Mouse (Mus musculus): ENCODE results near the gene C8b. TPM values are rescaled to one million over a fixed set of nuclear protein-coding genes. Genes with fewer than 3 reads are reported as not detected.

Gene C8b
- polyA plus RNA-seq, 1 experiment, result not detected

DNA sequence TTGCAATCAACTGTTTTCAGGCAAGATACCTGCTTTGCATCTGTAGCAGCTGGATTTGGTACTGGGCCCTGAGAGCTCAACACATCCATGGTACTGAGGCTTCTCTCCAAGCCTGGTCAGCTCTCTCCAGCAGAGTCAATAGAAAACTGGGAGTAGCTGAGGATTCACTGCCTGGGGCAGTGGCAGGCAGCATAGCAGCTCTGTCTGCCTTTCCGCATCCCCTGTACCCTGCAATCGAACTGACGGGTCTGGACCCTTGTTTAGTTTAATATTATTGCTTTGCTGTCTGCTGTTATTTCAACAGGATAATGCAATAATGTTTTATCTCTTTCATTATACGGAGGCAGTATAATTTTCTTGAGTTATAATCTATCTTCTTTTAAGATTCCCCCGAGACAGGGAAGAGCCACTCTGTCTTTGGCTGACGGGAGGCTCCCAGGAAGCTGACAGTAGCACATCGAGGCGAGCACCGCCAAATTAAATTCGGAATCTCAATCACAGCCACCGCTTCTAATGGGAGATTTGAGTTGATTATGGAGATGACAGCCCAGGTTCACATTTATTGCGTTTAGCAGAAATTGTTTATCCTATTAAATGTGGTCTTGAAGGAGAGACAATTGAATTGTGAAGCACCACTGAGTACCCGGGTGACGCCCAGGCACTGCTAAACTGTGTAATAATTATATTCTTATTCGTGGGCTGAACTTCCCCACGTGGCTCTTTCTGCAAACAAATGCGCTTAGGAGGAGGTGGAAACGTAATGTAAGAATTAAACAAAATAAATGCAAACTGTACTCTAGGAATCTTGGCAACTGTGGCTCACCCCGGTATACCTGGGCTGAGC is 39.5 kb downstream of the C8b start:
- no peaks in the 10 kb centered on the region for H3K4me1 ChIP-seq (ENCODE audit: control insufficient read depth, insufficient read depth, low read length)
- 78% methylated on average over 19 of the region's 19 CpGs for WGBS
- H3K27ac ChIP-seq (ENCODE audit: insufficient read depth, low read depth, low read length), result no peak overlapping the region
- H3K27me3 ChIP-seq (replicated peaks; ENCODE audit: control insufficient read depth, insufficient read depth, low read length), result no peaks in the 10 kb centered on the region
- no peaks in the 10 kb centered on the region for H3K36me3 ChIP-seq (ENCODE audit: control insufficient read depth, insufficient read depth, low read length)
- DNase-seq, result no peak
- H3K4me3 ChIP-seq (ENCODE audit: insufficient read depth, low read depth, low read length), result no peak overlapping the region
- TF ChIP-seq CTCF (conservative IDR thresholded peaks at IDR 0.05; ENCODE audit: insufficient read depth, insufficient read length, low read depth, low read length) (no peak), POLR2A (IDR thresholded peaks at IDR 0.05; ENCODE audit: low read depth, low read length) (no peak)

DNA sequence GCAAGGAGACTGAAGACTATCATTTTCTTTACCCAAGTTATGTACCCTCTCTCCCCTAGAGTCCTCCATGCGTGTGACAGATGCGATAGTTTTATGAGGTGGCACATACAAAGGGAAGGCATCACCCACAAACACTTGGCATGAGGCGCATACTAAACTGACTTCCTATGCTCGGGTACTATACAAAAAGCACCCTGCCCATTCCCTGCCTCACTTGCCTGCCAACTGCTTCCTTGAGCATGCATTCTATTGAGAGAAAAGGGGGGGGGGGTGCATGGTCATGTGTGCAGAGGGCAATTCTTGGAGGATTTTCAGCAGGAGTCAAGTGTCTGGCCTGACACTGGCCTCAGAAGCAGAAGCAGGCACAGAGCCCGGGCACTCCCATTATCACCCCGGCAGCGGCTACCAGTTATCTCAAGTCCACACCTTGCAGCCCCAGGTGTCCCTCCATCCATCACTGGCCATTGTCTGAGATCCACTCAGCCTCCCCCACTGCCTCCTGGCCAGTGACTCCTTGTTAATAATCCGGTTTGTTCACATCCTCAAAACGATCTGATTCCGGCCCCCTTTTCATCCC is 44.7 kb downstream of the C8b start:
- no peak overlapping the region for H3K27ac ChIP-seq (ENCODE audit: insufficient read depth, low read depth, low read length)
- TF ChIP-seq CTCF (conservative IDR thresholded peaks at IDR 0.05; ENCODE audit: insufficient read depth, insufficient read length, low read depth, low read length) (no peak), POLR2A (IDR thresholded peaks at IDR 0.05; ENCODE audit: low read depth, low read length) (no peak)
- no peak for DNase-seq
- no peaks in the 10 kb centered on the region for H3K4me1 ChIP-seq (ENCODE audit: control insufficient read depth, insufficient read depth, low read length)
- no peaks in the 10 kb centered on the region for H3K27me3 ChIP-seq (replicated peaks; ENCODE audit: control insufficient read depth, insufficient read depth, low read length)
- no peaks in the 10 kb centered on the region for H3K36me3 ChIP-seq (ENCODE audit: control insufficient read depth, insufficient read depth, low read length)
- WGBS, result 65% methylated on average over 10 of the region's 10 CpGs
- no peak overlapping the region for H3K4me3 ChIP-seq (ENCODE audit: insufficient read depth, low read depth, low read length)

DNA sequence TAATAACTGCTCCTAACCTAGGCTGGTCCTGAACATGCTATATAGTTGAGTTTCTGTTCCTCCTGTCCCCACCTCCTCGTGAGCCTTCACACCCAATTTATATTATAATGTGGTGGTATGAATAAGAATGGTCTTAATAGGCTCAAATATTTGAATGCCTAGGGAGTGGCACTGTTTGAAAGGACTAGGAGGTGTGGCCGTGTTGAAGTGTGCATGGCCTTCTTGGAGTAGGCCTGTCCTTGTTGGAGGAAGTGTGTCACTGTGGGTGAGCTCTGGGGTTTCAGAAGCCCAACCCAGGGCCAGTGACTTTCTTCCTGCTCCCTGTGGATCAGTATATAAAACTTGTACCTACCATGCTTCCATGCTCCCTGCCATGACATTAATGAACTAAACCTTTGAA is 47.5 kb downstream of the C8b start:
- no peaks in the 10 kb centered on the region for H3K36me3 ChIP-seq (ENCODE audit: control insufficient read depth, insufficient read depth, low read length)
- H3K27ac ChIP-seq (ENCODE audit: insufficient read depth, low read depth, low read length), result no peak overlapping the region
- 84% methylated on average over 2 of the region's 2 CpGs for WGBS
- TF ChIP-seq CTCF (conservative IDR thresholded peaks at IDR 0.05; ENCODE audit: insufficient read depth, insufficient read length, low read depth, low read length) (no peak), POLR2A (IDR thresholded peaks at IDR 0.05; ENCODE audit: low read depth, low read length) (no peak)
- no peak overlapping the region for H3K4me3 ChIP-seq (ENCODE audit: insufficient read depth, low read depth, low read length)
- H3K4me1 ChIP-seq (ENCODE audit: control insufficient read depth, insufficient read depth, low read length), result no peaks in the 10 kb centered on the region
- H3K27me3 ChIP-seq (replicated peaks; ENCODE audit: control insufficient read depth, insufficient read depth, low read length), result no peaks in the 10 kb centered on the region
- DNase-seq, result no peak

DNA sequence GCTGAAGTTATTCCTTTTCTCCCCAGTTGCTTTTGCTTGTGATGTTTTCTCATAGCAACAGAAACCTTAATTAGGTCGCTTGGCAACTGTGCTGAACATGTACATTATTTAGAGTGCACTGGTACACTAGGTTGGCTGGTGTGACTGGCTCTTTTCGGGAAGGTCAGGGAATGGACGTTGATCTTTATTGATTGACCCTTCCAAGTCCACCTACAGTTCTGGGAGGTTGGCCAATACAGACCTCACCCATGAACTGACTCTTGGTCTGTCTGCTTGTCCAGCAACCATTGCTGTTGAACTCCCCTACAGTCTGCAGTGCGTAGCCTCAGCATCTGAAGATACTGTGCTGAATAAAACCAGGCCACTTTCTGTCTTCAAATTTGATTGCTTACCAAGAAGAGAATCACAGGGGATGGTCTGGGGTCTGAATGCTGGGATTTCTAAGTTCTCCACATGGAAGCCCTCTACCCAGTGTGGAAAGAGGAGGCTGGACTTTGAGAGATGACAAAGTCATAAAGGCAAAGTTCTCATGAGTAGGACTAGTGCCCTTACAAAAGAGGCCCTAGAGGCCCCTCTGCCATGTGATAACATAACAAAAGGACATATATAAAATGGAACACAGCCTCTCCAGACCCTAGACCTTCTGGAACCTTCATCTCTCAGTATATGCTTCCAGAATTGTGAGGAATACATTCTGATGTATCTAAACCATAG is 50.6 kb downstream of the C8b start:
- Histone ChIP-seq H3K4me3 (ENCODE audit: insufficient read depth, low read depth, low read length) (no peak overlapping the region), H3K4me1 (ENCODE audit: control insufficient read depth, insufficient read depth, low read length) (no peaks in the 10 kb centered on the region), H3K36me3 (ENCODE audit: control insufficient read depth, insufficient read depth, low read length) (no peaks in the 10 kb centered on the region), H3K27ac (ENCODE audit: insufficient read depth, low read depth, low read length) (no peak overlapping the region), H3K27me3 (replicated peaks; ENCODE audit: control insufficient read depth, insufficient read depth, low read length) (no peaks in the 10 kb centered on the region)
- DNase-seq, result no peak
- WGBS, result 81% methylated on average over 4 of the region's 4 CpGs
- TF ChIP-seq CTCF (conservative IDR thresholded peaks at IDR 0.05; ENCODE audit: insufficient read depth, insufficient read length, low read depth, low read length) (no peak), POLR2A (IDR thresholded peaks at IDR 0.05; ENCODE audit: low read depth, low read length) (no peak)

DNA sequence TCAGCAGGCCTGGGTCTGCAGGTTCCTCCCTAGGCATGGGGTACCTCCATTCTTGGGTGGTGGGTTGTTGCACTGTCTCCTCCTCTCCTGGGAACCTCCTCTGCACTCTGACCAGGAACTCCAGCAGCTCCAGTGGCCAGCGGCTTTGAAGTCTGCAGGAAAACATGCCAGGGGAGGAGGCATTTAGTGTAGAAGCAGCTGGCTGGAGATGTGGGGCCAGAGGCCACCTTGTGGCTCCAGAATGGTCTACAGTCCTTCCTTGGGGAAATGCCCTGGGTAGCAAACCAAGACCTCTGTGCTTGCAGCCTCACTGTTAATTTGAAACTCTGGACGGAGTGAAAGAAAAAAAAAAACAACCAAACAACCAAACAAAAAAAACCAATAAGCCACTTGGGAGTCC is 51.4 kb downstream of the C8b start:
- WGBS, result 28% methylated on average over 2 of the region's 2 CpGs
- no peaks in the 10 kb centered on the region for H3K4me1 ChIP-seq (ENCODE audit: control insufficient read depth, insufficient read depth, low read length)
- no peaks in the 10 kb centered on the region for H3K27me3 ChIP-seq (replicated peaks; ENCODE audit: control insufficient read depth, insufficient read depth, low read length)
- H3K27ac ChIP-seq (ENCODE audit: insufficient read depth, low read depth, low read length), result no peak overlapping the region
- no peaks in the 10 kb centered on the region for H3K36me3 ChIP-seq (ENCODE audit: control insufficient read depth, insufficient read depth, low read length)
- H3K4me3 ChIP-seq (ENCODE audit: insufficient read depth, low read depth, low read length), result no peak overlapping the region
- TF ChIP-seq POLR2A (IDR thresholded peaks at IDR 0.05; ENCODE audit: low read depth, low read length) (no peak), CTCF (conservative IDR thresholded peaks at IDR 0.05; ENCODE audit: insufficient read depth, insufficient read length, low read depth, low read length) (0 out of 2 replicates have a peak, but pooled peaks have one; percentile 20)
- DNase-seq, result no peak

DNA sequence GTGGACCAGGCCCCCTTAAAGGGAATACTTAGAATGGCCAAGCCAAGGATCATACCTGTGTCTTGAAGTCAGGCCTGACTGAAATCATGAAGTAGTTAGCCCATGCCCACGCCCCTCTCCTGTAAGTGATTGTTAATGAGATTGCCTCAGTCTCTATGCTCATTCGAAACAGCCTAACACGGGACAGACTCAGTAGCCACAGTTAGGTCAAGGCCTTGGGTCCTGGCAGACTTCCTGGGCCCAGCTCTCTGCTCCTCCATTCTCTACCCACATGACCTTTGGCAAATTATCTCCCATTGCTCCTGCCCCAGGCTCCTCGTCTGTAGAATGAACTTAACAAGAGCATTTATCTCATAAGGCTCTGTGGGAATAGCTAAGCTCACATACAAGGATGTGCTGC is 52.9 kb downstream of the C8b start:
- no peak for DNase-seq
- TF ChIP-seq POLR2A (IDR thresholded peaks at IDR 0.05; ENCODE audit: low read depth, low read length) (no peak), CTCF (conservative IDR thresholded peaks at IDR 0.05; ENCODE audit: insufficient read depth, insufficient read length, low read depth, low read length) (no peak)
- WGBS, result 68% methylated on average over 4 of the region's 4 CpGs

DNA sequence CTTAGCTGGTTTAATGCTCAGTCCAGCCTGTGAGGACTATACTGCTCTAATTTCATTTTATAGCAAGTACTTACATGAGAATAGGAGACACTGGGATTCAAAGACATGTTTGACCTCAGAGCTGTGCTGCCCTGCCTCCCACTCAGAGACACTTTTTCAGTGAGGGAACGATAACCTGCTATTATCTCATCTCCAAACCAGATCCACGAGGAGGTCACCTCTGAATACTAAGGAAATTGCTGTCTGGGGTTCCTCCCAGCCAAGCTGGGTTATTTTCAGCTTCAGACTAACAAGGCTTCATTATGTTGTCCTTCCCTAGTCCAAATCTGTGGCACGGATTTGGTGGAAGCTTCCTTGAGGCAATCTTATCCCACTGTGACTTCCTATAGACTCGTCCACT is 53.8 kb downstream of the C8b start:
- peaks cover 7% of the 10 kb centered on the region; the same call in 1 of the 2 replicates for H3K4me1 ChIP-seq (ENCODE audit: control insufficient read depth, insufficient read depth, low read length)
- DNase-seq, result no peak
- no peak overlapping the region for H3K27ac ChIP-seq (ENCODE audit: insufficient read depth, low read depth, low read length)
- no peak for TF ChIP-seq CTCF (conservative IDR thresholded peaks at IDR 0.05; ENCODE audit: insufficient read depth, insufficient read length, low read depth, low read length)
- no peak for TF ChIP-seq POLR2A (IDR thresholded peaks at IDR 0.05; ENCODE audit: low read depth, low read length)
- no peaks in the 10 kb centered on the region for H3K27me3 ChIP-seq (replicated peaks; ENCODE audit: control insufficient read depth, insufficient read depth, low read length)
- H3K36me3 ChIP-seq (ENCODE audit: control insufficient read depth, insufficient read depth, low read length), result no peaks in the 10 kb centered on the region
- WGBS, result 66% methylated on average over 4 of the region's 4 CpGs
- no peak overlapping the region for H3K4me3 ChIP-seq (ENCODE audit: insufficient read depth, low read depth, low read length)

More for the DNA sequence above, 52.9 kb downstream of the C8b start:
- no peak overlapping the region for H3K27ac ChIP-seq (ENCODE audit: insufficient read depth, low read depth, low read length)
- no peaks in the 10 kb centered on the region for H3K36me3 ChIP-seq (ENCODE audit: control insufficient read depth, insufficient read depth, low read length)
- H3K27me3 ChIP-seq (replicated peaks; ENCODE audit: control insufficient read depth, insufficient read depth, low read length), result no peaks in the 10 kb centered on the region
- peaks cover 7% of the 10 kb centered on the region; the same call in 1 of the 2 replicates for H3K4me1 ChIP-seq (ENCODE audit: control insufficient read depth, insufficient read depth, low read length)
- H3K4me3 ChIP-seq (ENCODE audit: insufficient read depth, low read depth, low read length), result no peak overlapping the region
